Mouse (Mus musculus): ENCODE measurements around the gene Cenps. TPM values are rescaled to one million over a fixed set of nuclear protein-coding genes. Genes with fewer than 3 reads are reported as not detected.
"Not testable (repeated sequence)": the region's sequence is repeated elsewhere in the genome, so short reads cannot be mapped to it uniquely, and the experiment has no call there.

The Cenps gene
- polyA plus RNA-seq, 1 experiment from 2014 or later: 22.6 TPM

DNA sequence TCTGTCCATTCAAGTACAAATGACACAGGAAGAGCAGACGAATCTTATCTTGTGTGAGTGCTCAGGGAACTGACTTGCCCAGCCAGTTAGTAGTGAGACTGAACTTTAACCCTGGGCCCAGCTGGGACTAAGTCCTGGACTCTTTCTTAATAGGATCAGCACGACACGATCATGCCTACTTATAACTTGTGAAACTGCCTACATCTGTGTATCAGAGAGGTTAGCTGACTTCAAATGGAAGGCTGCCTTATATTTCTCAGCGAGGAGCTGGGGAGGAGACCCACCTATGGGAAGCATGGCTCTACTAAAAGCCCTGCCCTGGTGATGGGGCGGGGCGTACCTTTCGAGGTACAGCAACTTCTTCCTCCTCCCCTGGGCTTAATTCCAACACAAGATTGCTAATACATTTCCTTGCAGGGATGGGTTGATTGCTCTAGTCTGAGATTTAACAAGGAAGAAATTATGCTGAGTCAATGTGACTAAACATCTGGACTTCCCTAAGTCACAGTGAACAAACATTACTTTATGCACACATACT is 33.0 kb upstream of the Cenps start:
- H3K9me3 ChIP-seq: no peaks in the 10 kb centered on the region
- no peak overlapping the region for H3K9ac ChIP-seq
- 47% methylated on average over 7 of the region's 7 CpGs for WGBS
- H3K4me3 ChIP-seq (replicated peaks): no peak overlapping the region
- H3K36me3 ChIP-seq: no peaks in the 10 kb centered on the region
- H3K27ac ChIP-seq: peak overlapping the region; percentile 83
- H3K4me1 ChIP-seq: peaks cover 17% of the 10 kb centered on the region
- ATAC-seq (ENCODE audit: insufficient read depth, low FRiP score, low read depth): no peak
- no peak overlapping the region for H3K4me2 ChIP-seq
- no peaks in the 10 kb centered on the region for H3K27me3 ChIP-seq (replicated peaks)

GRCm38 (mm10) chr4:149169926-149170325 is 32.5 kb upstream of the Cenps start:
- not testable (repeated sequence) for H3K4me2 ChIP-seq; ATAC-seq (ENCODE audit: insufficient read depth, low FRiP score, low read depth); H3K9ac ChIP-seq

GRCm38 (mm10) chr4:149168016-149168415 is 30.6 kb upstream of the Cenps start:
- Histone ChIP-seq H3K9ac (no peak overlapping the region), H3K36me3 (peaks cover 10% of the 10 kb centered on the region; the same call in 1 of the 2 replicates), H3K4me3 (replicated peaks) (peak overlapping the region; percentile 86; the same call in 1 of the 2 replicates), H3K4me1 (peaks cover 23% of the 10 kb centered on the region), H3K27me3 (replicated peaks) (no peaks in the 10 kb centered on the region), H3K9me3 (no peaks in the 10 kb centered on the region), H3K27ac (no peak overlapping the region), H3K4me2 (peak overlapping the region; percentile 91; the same call in 1 of the 2 replicates)
- WGBS: 40% methylated on average over 2 of the region's 2 CpGs
- ATAC-seq (ENCODE audit: insufficient read depth, low FRiP score, low read depth): no peak

More at GRCm38 (mm10) chr4:149169926-149170325, 32.5 kb upstream of the Cenps start:
- WGBS: 68% methylated on average over 7 of the region's 8 CpGs
- H3K27me3 ChIP-seq (replicated peaks); H3K9me3 ChIP-seq; H3K36me3 ChIP-seq; H3K4me3 ChIP-seq (replicated peaks): not testable (repeated sequence)
- H3K4me1 ChIP-seq: peaks cover 22% of the 10 kb centered on the region
- peak overlapping the region; percentile 83 for H3K27ac ChIP-seq

GRCm38 (mm10) chr4:149166957-149167611 is 29.7 kb upstream of the Cenps start:
- peak overlapping the region; percentile 90 for H3K27ac ChIP-seq
- peak; percentile 6; the same call in 1 of the 2 replicates for ATAC-seq (ENCODE audit: insufficient read depth, low FRiP score, low read depth)
- under 1% methylated on average over 27 of the region's 27 CpGs for WGBS
- H3K4me2 ChIP-seq: peak overlapping the region; percentile 91
- H3K27me3 ChIP-seq (replicated peaks): no peaks in the 10 kb centered on the region
- peaks cover 11% of the 10 kb centered on the region; the same call in 1 of the 2 replicates for H3K36me3 ChIP-seq
- H3K9me3 ChIP-seq: no peaks in the 10 kb centered on the region
- H3K9ac ChIP-seq: peak overlapping the region; percentile 51
- H3K4me1 ChIP-seq: peaks cover 19% of the 10 kb centered on the region
- H3K4me3 ChIP-seq (replicated peaks): peak overlapping the region; percentile 86

- Histone ChIP-seq H3K27me3 (replicated peaks) (no peaks in the 10 kb centered on the region), H3K4me3 (replicated peaks) (peak within 1 kb of the TSS; percentile 86), H3K27ac (peak within 1 kb of the TSS; percentile 90), H3K9ac (peak within 1 kb of the TSS; percentile 83), H3K4me1 (peaks cover 18% of the 10 kb centered on the region), H3K4me2 (peak within 1 kb of the TSS; percentile 91), H3K9me3 (no peaks in the 10 kb centered on the region), H3K36me3 (peaks cover 11% of the 10 kb centered on the region; the same call in 1 of the 2 replicates)
- ATAC-seq (ENCODE audit: insufficient read depth, low FRiP score, low read depth): peak; percentile 99
- under 1% methylated on average over 58 of the region's 59 CpGs for WGBS
These were observed 29.0 kb upstream of the Cenps start, which contains the start of gene Pgd for GRCm38 (mm10) chr4:149166215-149166946. Pgd (minus strand) TSS chr4:149166771.

- 58% methylated on average over 5 of the region's 5 CpGs for WGBS
- Histone ChIP-seq H3K4me3 (replicated peaks) (no peak overlapping the region; the same call in 1 of the 2 replicates), H3K4me2 (peak overlapping the region; percentile 23; the same call in 1 of the 2 replicates)
These were observed 26.7 kb upstream of the Cenps start for GRCm38 (mm10) chr4:149164150-149164549.

GRCm38 (mm10) chr4:149163196-149163595 is 25.8 kb upstream of the Cenps start:
- no peak overlapping the region for H3K4me2 ChIP-seq

More at GRCm38 (mm10) chr4:149164150-149164549, 26.7 kb upstream of the Cenps start:
- H3K36me3 ChIP-seq: peaks cover 30% of the 10 kb centered on the region
- no peaks in the 10 kb centered on the region for H3K9me3 ChIP-seq
- H3K27me3 ChIP-seq (replicated peaks): no peaks in the 10 kb centered on the region
- H3K4me1 ChIP-seq: peaks cover 14% of the 10 kb centered on the region
- H3K9ac ChIP-seq: no peak overlapping the region
- no peak overlapping the region for H3K27ac ChIP-seq
- no peak for ATAC-seq (ENCODE audit: insufficient read depth, low FRiP score, low read depth)

GRCm38 (mm10) chr4:149161166-149161565 is 23.7 kb upstream of the Cenps start:
- ATAC-seq (ENCODE audit: insufficient read depth, low FRiP score, low read depth): no peak
- H3K4me1 ChIP-seq: peaks cover 11% of the 10 kb centered on the region
- peaks cover 56% of the 10 kb centered on the region for H3K36me3 ChIP-seq
- no peak overlapping the region for H3K4me2 ChIP-seq
- WGBS: 90% methylated on average over 6 of the region's 6 CpGs
- no peak overlapping the region for H3K4me3 ChIP-seq (replicated peaks)
- H3K9me3 ChIP-seq: no peaks in the 10 kb centered on the region
- H3K27ac ChIP-seq: no peak overlapping the region
- H3K27me3 ChIP-seq (replicated peaks): no peaks in the 10 kb centered on the region
- H3K9ac ChIP-seq: no peak overlapping the region

More at GRCm38 (mm10) chr4:149163196-149163595, 25.8 kb upstream of the Cenps start:
- Histone ChIP-seq H3K27ac (no peak overlapping the region), H3K9ac (no peak overlapping the region), H3K27me3 (replicated peaks) (no peaks in the 10 kb centered on the region), H3K4me3 (replicated peaks) (no peak overlapping the region), H3K36me3 (peaks cover 38% of the 10 kb centered on the region), H3K9me3 (no peaks in the 10 kb centered on the region), H3K4me1 (peaks cover 14% of the 10 kb centered on the region)
- no peak for ATAC-seq (ENCODE audit: insufficient read depth, low FRiP score, low read depth)
- WGBS: 65% methylated on average over 1 of the region's 1 CpGs

DNA sequence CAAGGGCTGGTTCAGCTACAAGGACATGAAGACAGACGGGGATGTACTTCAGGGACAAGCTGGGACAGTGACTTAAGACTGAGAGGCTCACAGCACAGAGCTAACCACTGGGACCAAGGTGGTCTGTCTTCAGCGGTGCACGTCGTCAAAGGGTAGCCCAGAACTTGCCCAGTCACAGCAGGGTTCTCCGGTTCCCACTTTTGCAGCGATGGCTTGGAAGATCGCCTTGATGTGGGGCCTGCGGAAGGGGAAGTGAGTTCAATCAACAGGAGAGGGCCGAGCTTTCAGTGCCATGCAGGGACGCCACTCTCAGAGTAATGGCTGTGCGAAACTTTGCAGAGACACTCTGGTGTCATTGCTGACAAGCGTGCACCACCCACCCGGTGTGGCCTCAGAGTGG is 22.5 kb upstream of the Cenps start:
- H3K4me1 ChIP-seq: 0 out of 2 replicates have a peak, but pooled peaks cover under 1% of the 10 kb centered on the region
- WGBS: 86% methylated on average over 13 of the region's 13 CpGs
- H3K27ac ChIP-seq: no peak overlapping the region
- H3K9me3 ChIP-seq: no peaks in the 10 kb centered on the region
- H3K4me3 ChIP-seq (replicated peaks): no peak overlapping the region
- H3K9ac ChIP-seq: no peak overlapping the region
- H3K4me2 ChIP-seq: no peak overlapping the region
- H3K36me3 ChIP-seq: peaks cover 65% of the 10 kb centered on the region
- ATAC-seq (ENCODE audit: insufficient read depth, low FRiP score, low read depth): no peak
- H3K27me3 ChIP-seq (replicated peaks): no peaks in the 10 kb centered on the region

- no peak overlapping the region for H3K27ac ChIP-seq
- ATAC-seq (ENCODE audit: insufficient read depth, low FRiP score, low read depth): no peak
- H3K27me3 ChIP-seq (replicated peaks): no peaks in the 10 kb centered on the region
- no peak overlapping the region for H3K9ac ChIP-seq
- H3K4me3 ChIP-seq (replicated peaks): no peak overlapping the region
- WGBS: 83% methylated on average over 2 of the region's 2 CpGs
- H3K36me3 ChIP-seq: peaks cover 65% of the 10 kb centered on the region
- no peaks in the 10 kb centered on the region for H3K4me1 ChIP-seq
- no peak overlapping the region for H3K4me2 ChIP-seq
- H3K9me3 ChIP-seq: no peaks in the 10 kb centered on the region
These were observed 21.8 kb upstream of the Cenps start for GRCm38 (mm10) chr4:149159203-149159602.

GRCm38 (mm10) chr4:149157415-149157973 is 20.1 kb upstream of the Cenps start:
- ATAC-seq (ENCODE audit: insufficient read depth, low FRiP score, low read depth): 0 out of 2 replicates have a peak, but pooled peaks have one; percentile 19
- Histone ChIP-seq H3K4me2 (no peak overlapping the region), H3K27me3 (replicated peaks) (no peaks in the 10 kb centered on the region), H3K4me3 (replicated peaks) (no peak overlapping the region), H3K4me1 (no peaks in the 10 kb centered on the region), H3K36me3 (peaks cover 75% of the 10 kb centered on the region), H3K9me3 (no peaks in the 10 kb centered on the region), H3K9ac (no peak overlapping the region), H3K27ac (no peak overlapping the region)
- 91% methylated on average over 8 of the region's 8 CpGs for WGBS

All from stomach, embryonic 15.5 days (tissue).